Mouse (Mus musculus) intestine, embryonic 14.5 days (tissue): ENCODE results near the gene Plek2. TPM values are rescaled to one million over a fixed set of nuclear protein-coding genes. Genes with fewer than 3 reads are reported as not detected.

Experiments
- ATAC-seq: fragments of 200-750 bp; cut with Nextera tagmentation; replicated peaks from 2 replicates; pipeline ENCODE4 v1.8.0; 2017; ENCODE audit warnings: low read depth, moderate number of reproducible peaks, moderate TSS enrichment, moderate library complexity; ENCODE audit not compliant: low FRiP score, low TSS enrichment
- DNase-seq: peaks from one replicate; pipeline ENCODE4 v3.0.0-alpha.2; 2018; ENCODE audit warnings: low spot score
- H3K27ac ChIP-seq: fragments of 300-500 bp; sonication (generic); 2 replicates; pipeline ENCODE4 v1.5.1; 2014; ENCODE audit warnings: low read depth, mild to moderate bottlenecking, control low read depth
- H3K27me3 ChIP-seq: fragments of 300-500 bp; sonication (generic); replicated peaks from 2 replicates; pipeline ENCODE4 v1.6.1; 2014; ENCODE audit warnings: low read length, control low read depth; ENCODE audit not compliant: control insufficient read depth, insufficient read depth
- H3K36me3 ChIP-seq: fragments of 300-500 bp; sonication (generic); 2 replicates; pipeline ENCODE4 v1.6.1; 2014; ENCODE audit warnings: low read length, control low read depth; ENCODE audit not compliant: control insufficient read depth, insufficient read depth
- H3K4me1 ChIP-seq: fragments of 300-500 bp; sonication (generic); replicated peaks from 2 replicates; pipeline ENCODE4 v1.6.1; 2014; ENCODE audit warnings: low read length, control low read depth, mixed read lengths; ENCODE audit not compliant: control insufficient read depth, insufficient read depth
- H3K4me2 ChIP-seq: fragments of 300-500 bp; sonication (generic); 2 replicates; pipeline ENCODE4 v1.6.1; 2014; ENCODE audit warnings: low read length
- H3K4me3 ChIP-seq: fragments of 300-500 bp; sonication (generic); 2 replicates; pipeline ENCODE4 v1.5.1; 2014; ENCODE audit warnings: low read depth, low read length, control low read depth, mixed read lengths
- H3K9ac ChIP-seq: fragments of 300-500 bp; sonication (generic); 2 replicates; pipeline ENCODE4 v1.6.1; 2014; ENCODE audit warnings: mild to moderate bottlenecking, low read length
- H3K9me3 ChIP-seq: fragments of 300-500 bp; sonication (generic); 2 replicates; pipeline ENCODE4 v1.6.1; 2016; ENCODE audit warnings: low read length, control low read depth; ENCODE audit not compliant: control insufficient read depth
- WGBS: fragments of 180-500 bp; shearing (Covaris S2); extraction: QIAGEN DNeasy Blood & Tissue Kit; methylation state at CpG from one replicate; pipeline ENCODE4 v1.1.7; 2014; 5-methylcytosine and 5-hydroxymethylcytosine counted together
- polyA plus RNA-seq: library from polyadenylated mRNA; unstranded; fragments of >200 nt; fragmentation: Nextera tagmentation; extraction: Ambion mirVana; gene quantifications from 2 replicates; pipeline ENCODE4 v1.2.1, GENCODE M21; 2014

The Plek2 gene
- polyA plus RNA-seq, 1 experiment from 2014 or later: 16.2 TPM

- Histone ChIP-seq H3K9ac (peak within 1 kb of the TSS; percentile 92), H3K4me2 (peak within 1 kb of the TSS; percentile 92), H3K4me1 (peaks cover 13% of the 10 kb centered on the region), H3K27me3 (no peaks in the 10 kb centered on the region), H3K36me3 (no peaks in the 10 kb centered on the region), H3K4me3 (peak within 1 kb of the TSS; percentile 77), H3K9me3 (no peaks in the 10 kb centered on the region), H3K27ac (peak within 1 kb of the TSS; percentile 86)
- ATAC-seq (peak; percentile 100), DNase-seq (peak; percentile 100)
- WGBS: under 1% methylated on average over 55 of the region's 55 CpGs
Observed at GRCm38 (mm10) chr12:78861496-78862253, 45.1 kb downstream of the Plek2 start, which contains the start of the genes Atp6v1d and Eif2s1. TSS of gene Atp6v1d (minus strand) at chr12:78861638. TSS of gene Eif2s1 (plus strand) at chr12:78861819.

- DNase-seq: no peak
- Histone ChIP-seq H3K9me3 (no peaks in the 10 kb centered on the region), H3K4me1 (peaks cover 13% of the 10 kb centered on the region), H3K27ac (peak overlapping the region; percentile 52), H3K36me3 (peaks cover 2% of the 10 kb centered on the region; the same call in 1 of the 2 replicates), H3K9ac (peak overlapping the region; percentile 63), H3K4me2 (peak overlapping the region; percentile 86), H3K4me3 (peak overlapping the region; percentile 77), H3K27me3 (no peaks in the 10 kb centered on the region)
- ATAC-seq: peak; percentile 1; the same call in 1 of the 2 replicates
- under 1% methylated on average over 30 of the region's 30 CpGs for WGBS
Observed at GRCm38 (mm10) chr12:78860921-78861495, 45.8 kb downstream of the Plek2 start.

- ATAC-seq: no peak
- Histone ChIP-seq H3K4me2 (no peak overlapping the region), H3K36me3 (peaks cover 44% of the 10 kb centered on the region), H3K9me3 (no peaks in the 10 kb centered on the region), H3K27ac (no peak overlapping the region), H3K9ac (no peak overlapping the region), H3K4me1 (no peaks in the 10 kb centered on the region), H3K27me3 (no peaks in the 10 kb centered on the region), H3K4me3 (no peak overlapping the region)
- DNase-seq: no peak
- WGBS: 84% methylated on average over 4 of the region's 4 CpGs
Observed at GRCm38 (mm10) chr12:78848246-78848645, 58.5 kb downstream of the Plek2 start.

GRCm38 (mm10) chr12:78842429-78842828 lies 64.3 kb downstream of the Plek2 start:
- ATAC-seq (no peak), DNase-seq (no peak)
- Histone ChIP-seq H3K27ac (no peak overlapping the region), H3K27me3 (no peaks in the 10 kb centered on the region), H3K9ac (no peak overlapping the region), H3K4me1 (no peaks in the 10 kb centered on the region), H3K4me2 (no peak overlapping the region), H3K36me3 (peaks cover 66% of the 10 kb centered on the region), H3K9me3 (no peaks in the 10 kb centered on the region), H3K4me3 (no peak overlapping the region)
- WGBS: 89% methylated on average over 1 of the region's 1 CpGs

GRCm38 (mm10) chr12:78839906-78840305 lies 66.9 kb downstream of the Plek2 start:
- H3K9me3 ChIP-seq: no peaks in the 10 kb centered on the region
- ATAC-seq (no peak), DNase-seq (no peak)
- no peak overlapping the region for H3K27ac ChIP-seq
- 85% methylated on average over 4 of the region's 4 CpGs for WGBS
- no peak overlapping the region for H3K4me2 ChIP-seq
- no peak overlapping the region for H3K4me3 ChIP-seq
- H3K27me3 ChIP-seq: no peaks in the 10 kb centered on the region
- no peaks in the 10 kb centered on the region for H3K4me1 ChIP-seq
- H3K9ac ChIP-seq: no peak overlapping the region
- H3K36me3 ChIP-seq: peaks cover 78% of the 10 kb centered on the region

Other genes with a start within 250 kb of the Plek2 start
- gene Fam71d, start 215.4 kb downstream of the Plek2 start, polyA plus RNA-seq: 0.15 TPM in 1 of 2 replicates, not detected in the other
- gene Mpp5, start 158.1 kb downstream of the Plek2 start, polyA plus RNA-seq: 17.3 and 20.1 TPM in 2 replicates
- gene Atp6v1d, start 45.3 kb downstream of the Plek2 start, polyA plus RNA-seq: 52.8 and 65.6 TPM in 2 replicates
- 220 and 223 TPM in 2 replicates for gene Eif2s1, start 45.1 kb downstream of the Plek2 start, polyA plus RNA-seq
- 5.7 and 6.7 TPM in 2 replicates for gene Tmem229b, start 100.7 kb upstream of the Plek2 start, polyA plus RNA-seq
- 6.7 and 6.8 TPM in 2 replicates for gene Plekhh1, start 122.2 kb upstream of the Plek2 start, polyA plus RNA-seq
- 27.3 and 33.5 TPM in 2 replicates for gene Pigh, start 182.7 kb upstream of the Plek2 start, polyA plus RNA-seq
- 0.46 and 0.91 TPM in 2 replicates for gene Arg2, start 223.8 kb upstream of the Plek2 start, polyA plus RNA-seq